ENCODE assay signal across 14 mouse cellular contexts in genomic region chr1:66820241-66820640, GRCm38 (mm10). TPM values are rescaled to one million over a fixed set of nuclear protein-coding genes. Genes with fewer than 3 reads are reported as not detected.
DNase-seq lines count a peak whose midpoint lies in the region; ATAC-seq and TF ChIP-seq lines count a peak whose summit lies in the region.
"Had no signal": no experiment of that assay in that cellular context is flagged by ENCODE, and none has a peak within 500 bp of the region (broad histone marks: within the 10 kb centered on the region; RNA-seq: fewer than 3 reads in every experiment).

No protein-coding gene starts in this region.

- no peaks in the 10 kb centered on the region for H3K27me3 ChIP-seq in heart, embryonic 13.5 days (replicated peaks)

- no peak for TF ChIP-seq CTCF in brain, embryonic 14.5 days (IDR thresholded peaks at IDR 0.05; ENCODE audit: borderline replicate concordance, extremely low read depth, insufficient read depth, insufficient read length)
- no peak for TF ChIP-seq CTCF in gastrocnemius, adult 2 months (IDR thresholded peaks at IDR 0.05)

- no peak overlapping the region for H3K4me2 ChIP-seq in heart, embryonic 13.5 days
- H3K4me2 ChIP-seq: limb, embryonic 12.5 days had no signal

- peaks cover 9% of the 10 kb centered on the region for H3K36me3 ChIP-seq in heart, embryonic 13.5 days
- H3K36me3 ChIP-seq: limb, embryonic 12.5 days had no signal

- H3K9ac ChIP-seq in heart, embryonic 13.5 days = 0 out of 2 replicates have a peak overlapping the region, but pooled peaks have one; percentile 28
- H3K9ac ChIP-seq: limb, embryonic 12.5 days had no signal

- 12% methylated on average over 7 of the region's 7 CpGs for WGBS in heart, embryonic 13.5 days

- no peak for ATAC-seq in heart, embryonic 13.5 days (ENCODE audit: extremely low read depth, insufficient number of reproducible peaks, low FRiP score, low TSS enrichment)
- ATAC-seq in frontal cortex, adult (ENCODE audit: low TSS enrichment) = no peak

- TF ChIP-seq POLR2A in brain, embryonic 14.5 days (IDR thresholded peaks at IDR 0.05; ENCODE audit: borderline replicate concordance, extremely low read depth, insufficient read depth, insufficient read length, poor library complexity, severe bottlenecking) = no peak

- H3K27ac ChIP-seq in heart, embryonic 13.5 days (replicated peaks) = no peak overlapping the region
- no peak overlapping the region for H3K27ac ChIP-seq in gastrocnemius, adult 2 months
- H3K27ac ChIP-seq: limb, embryonic 12.5 days had no signal

- no peak for DNase-seq in heart, postnatal 10 days
- DNase-seq in MN1 (ENCODE audit: low spot score) = peak; percentile 56
- DNase-seq in brain, embryonic 14.5 days (ENCODE audit: low read depth) = peak; percentile 63
- peak; percentile 34 for DNase-seq in lung, postnatal 14 days
- DNase-seq in gastrocnemius, adult 2 months = no peak
- DNase-seq: cerebellum, postnatal 36 days; heart, adult 18-20 months; heart, postnatal 4 days; layer of hippocampus, adult 9-11 months; right cerebral cortex, postnatal 14 days; thymus, postnatal 4 days had no signal

- intact Hi-C loops in heart, postnatal 10 days (cut with DNase I) = no loop called here
- intact Hi-C loops in gastrocnemius, adult 2 months (cut with DNase I) = no loop called here

- H3K4me3 ChIP-seq in heart, embryonic 13.5 days = no peak overlapping the region
- no peak overlapping the region for H3K4me3 ChIP-seq in gastrocnemius, adult 2 months
- H3K4me3 ChIP-seq: limb, embryonic 12.5 days had no signal

- H3K9me3 ChIP-seq in heart, embryonic 13.5 days = no peaks in the 10 kb centered on the region
- H3K9me3 ChIP-seq: limb, embryonic 12.5 days had no signal

- H3K4me1 ChIP-seq in heart, embryonic 13.5 days = peaks cover 14% of the 10 kb centered on the region

RNA-seq across cellular contexts. Expression of gene Kansl1l, which starts 2.9 kb away (rescaled TPM):
- polyA plus RNA-seq in heart, embryonic 13.5 days (2015; fragmentation: Nextera tagmentation; extraction: Ambion mirVana) = 8.7 and 9.0 TPM in 2 replicates
- total RNA-seq in heart, postnatal 10 days (2021) = 10 to 100 TPM; 14.2 to 17.1 TPM
- polyA plus RNA-seq in brain, embryonic 14.5 days (2012; rRNA removed) = 14.0 TPM in 2 replicates
- 10 to 100 TPM; 23.2 to 23.8 TPM for total RNA-seq in gastrocnemius, adult 2 months (2021)

RNA-seq across cellular contexts. Expression of gene Acadl, which starts 42.8 kb away (rescaled TPM):
- polyA plus RNA-seq in heart, embryonic 13.5 days (2015; fragmentation: Nextera tagmentation; extraction: Ambion mirVana) = 459 and 524 TPM in 2 replicates
- 1,000 to 10,000 TPM; 1,366 to 1,415 TPM for total RNA-seq in heart, postnatal 10 days (2021)
- 9.6 and 18.0 TPM in 2 replicates for polyA plus RNA-seq in brain, embryonic 14.5 days (2012; rRNA removed)
- total RNA-seq in gastrocnemius, adult 2 months (2021) = 100 to 1,000 TPM; 186 to 398 TPM

Comparison
In these comparisons a context has a peak if more than half of its experiments do, and no peak if none do; other contexts are left out.
1. DNase-seq: peak in MN1 (single experiment), brain, embryonic 14.5 days (single experiment) and lung, postnatal 14 days (single experiment); none in heart, postnatal 10 days (0 of 2) and gastrocnemius, adult 2 months (single experiment).